Mouse (Mus musculus) MN1 (cell line): Measurements from ENCODE around the gene Slc16a14.

ENCODE experiments used
- DNase-seq: peaks from one replicate; pipeline ENCODE4 v3.0.0-alpha.2; 2016; ENCODE audit warnings: low spot score

The Slc16a14 gene

GRCm38 (mm10) chr1:84866706-84867230 is 68.2 kb downstream of the Slc16a14 start:
- no peak for DNase-seq

GRCm38 (mm10) chr1:84866231-84866630 is 68.7 kb downstream of the Slc16a14 start:
- no peak for DNase-seq

GRCm38 (mm10) chr1:84864645-84865044 is 70.3 kb downstream of the Slc16a14 start:
- no peak for DNase-seq

- no peak for DNase-seq
These were observed 73.7 kb downstream of the Slc16a14 start for GRCm38 (mm10) chr1:84861255-84861630.

- no peak for DNase-seq
These were observed 74.3 kb downstream of the Slc16a14 start for GRCm38 (mm10) chr1:84860360-84861254.

DNA sequence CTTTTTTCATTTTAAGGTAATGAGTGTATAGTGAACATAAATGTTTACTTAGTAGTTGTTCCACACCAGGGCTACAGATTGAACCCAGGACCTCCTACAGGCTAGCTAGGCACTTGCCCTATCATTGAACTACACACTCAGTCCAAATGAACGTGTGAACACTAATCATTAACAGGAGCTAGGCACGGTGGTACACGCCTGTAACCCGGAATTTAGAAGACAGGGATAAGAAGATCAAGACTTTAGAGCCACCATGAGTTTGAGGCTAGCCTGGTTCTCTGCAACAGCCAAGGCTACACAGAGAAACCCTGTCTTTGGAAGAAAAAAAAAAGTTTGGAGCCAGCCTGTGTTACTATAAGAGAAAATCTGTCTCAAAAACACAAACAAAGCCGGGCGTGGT is 75.3 kb downstream of the Slc16a14 start:
- DNase-seq, result no peak
